Mouse (Mus musculus) kidney, embryonic 14.5 days (tissue): Measurements from ENCODE around the gene Tha1. TPM values are rescaled to one million over a fixed set of nuclear protein-coding genes. Genes with fewer than 3 reads are reported as not detected.

Experiments
- ATAC-seq: fragments of 200-750 bp; cut with Nextera tagmentation; 2 replicates; pipeline ENCODE4 v1.8.0; 2017; ENCODE audit warnings: moderate number of reproducible peaks, mild to moderate bottlenecking, moderate TSS enrichment, moderate library complexity; ENCODE audit not compliant: low FRiP score, low TSS enrichment
- H3K27ac ChIP-seq: fragments of 300-500 bp; sonication (generic); 2 replicates; pipeline ENCODE4 v1.5.1; 2014; ENCODE audit warnings: low read depth, mild to moderate bottlenecking, low read length, moderate library complexity, mixed read lengths
- H3K27me3 ChIP-seq: fragments of 300-500 bp; sonication (generic); 2 replicates; pipeline ENCODE4 v1.6.1; 2014; ENCODE audit warnings: mild to moderate bottlenecking, low read length; ENCODE audit not compliant: control insufficient read depth, insufficient read depth
- H3K36me3 ChIP-seq: fragments of 300-500 bp; sonication (generic); 2 replicates; pipeline ENCODE4 v1.6.1; 2014; ENCODE audit warnings: low read length, mixed read lengths; ENCODE audit not compliant: control insufficient read depth, insufficient read depth
- H3K4me1 ChIP-seq: fragments of 300-500 bp; sonication (generic); 2 replicates; pipeline ENCODE4 v1.6.1; 2014; ENCODE audit warnings: low read length, mixed read lengths; ENCODE audit not compliant: control insufficient read depth, insufficient read depth
- H3K4me2 ChIP-seq: fragments of 300-500 bp; sonication (generic); replicated peaks from 2 replicates; pipeline ENCODE4 v1.6.1; 2014; ENCODE audit warnings: low read depth, mild to moderate bottlenecking, low read length
- H3K4me3 ChIP-seq: fragments of 300-500 bp; sonication (generic); 2 replicates; pipeline ENCODE4 v1.5.1; 2014; ENCODE audit warnings: mild to moderate bottlenecking, low read length
- H3K9ac ChIP-seq: fragments of 300-500 bp; sonication (generic); 2 replicates; pipeline ENCODE4 v1.6.1; 2014; ENCODE audit warnings: low read depth, mild to moderate bottlenecking, low read length, moderate library complexity
- H3K9me3 ChIP-seq: fragments of 300-500 bp; sonication (generic); 2 replicates; pipeline ENCODE4 v1.6.1; 2016; ENCODE audit warnings: low read length; ENCODE audit not compliant: control insufficient read depth
- WGBS: fragments of 180-500 bp; shearing (Covaris S2); extraction: QIAGEN DNeasy Blood & Tissue Kit; methylation state at CpG from one replicate; pipeline ENCODE4 v1.1.7; 2014; 5-methylcytosine and 5-hydroxymethylcytosine counted together
- polyA plus RNA-seq: library from polyadenylated mRNA; unstranded; fragments of >200 nt; fragmentation: Nextera tagmentation; extraction: Ambion mirVana; gene quantifications from 2 replicates; pipeline ENCODE4 v1.2.1, GENCODE M21; 2014

Gene Tha1
- polyA plus RNA-seq, 1 experiment from 2014 or later, result 5.1 TPM

DNA sequence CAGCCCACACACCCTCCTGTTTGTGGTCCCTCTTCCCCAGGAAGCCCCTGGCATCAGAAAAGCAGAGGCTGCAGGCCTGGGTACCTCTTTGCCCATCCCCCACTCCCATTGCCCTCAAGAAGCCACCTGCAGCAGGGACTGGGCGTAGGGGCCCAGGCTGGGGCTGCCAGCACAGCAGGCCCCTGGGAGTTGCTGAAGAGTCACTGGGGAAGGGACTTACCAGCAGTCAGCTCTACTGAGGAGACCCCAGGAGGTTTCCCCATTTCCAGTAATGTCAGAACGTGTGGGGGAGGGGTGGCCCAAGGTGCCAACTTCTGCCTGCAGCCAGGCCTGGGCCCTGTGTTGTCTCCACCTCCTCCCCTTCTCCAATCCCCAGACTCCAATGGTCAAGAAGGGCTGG lies 29.0 kb upstream of the Tha1 start:
- Histone ChIP-seq H3K27ac (no peak overlapping the region), H3K9me3 (no peaks in the 10 kb centered on the region), H3K4me2 (no peak overlapping the region), H3K9ac (no peak overlapping the region), H3K36me3 (no peaks in the 10 kb centered on the region), H3K27me3 (no peaks in the 10 kb centered on the region), H3K4me1 (peaks cover 3% of the 10 kb centered on the region; the same call in 1 of the 2 replicates), H3K4me3 (no peak overlapping the region)
- no peak for ATAC-seq
- 66% methylated on average over 2 of the region's 2 CpGs for WGBS

DNA sequence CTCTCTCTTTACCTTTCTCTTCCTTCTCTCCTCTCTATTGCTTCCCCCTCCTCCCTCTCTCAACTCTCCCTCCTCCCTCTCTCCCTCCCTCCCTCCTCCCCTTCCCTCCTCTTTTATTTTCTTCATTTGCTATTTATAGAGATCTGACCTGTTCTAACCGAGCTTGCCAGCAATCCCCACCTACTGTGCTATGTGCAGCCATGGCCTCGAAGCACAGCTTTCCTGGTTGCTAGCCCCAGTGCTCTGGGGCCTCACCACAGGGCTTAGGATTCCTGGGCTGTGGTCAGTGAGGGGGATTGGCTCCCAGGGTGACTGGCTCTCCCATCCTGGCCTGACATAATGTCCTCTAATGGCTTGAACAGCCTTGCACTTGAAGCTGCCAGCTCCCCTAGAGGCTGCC lies 23.3 kb upstream of the Tha1 start:
- no peak for ATAC-seq
- Histone ChIP-seq H3K27me3 (no peaks in the 10 kb centered on the region), H3K9me3 (no peaks in the 10 kb centered on the region), H3K4me2 (no peak overlapping the region), H3K9ac (no peak overlapping the region), H3K27ac (no peak overlapping the region), H3K4me3 (no peak overlapping the region), H3K36me3 (no peaks in the 10 kb centered on the region), H3K4me1 (no peaks in the 10 kb centered on the region)
- 58% methylated on average over 2 of the region's 2 CpGs for WGBS

DNA sequence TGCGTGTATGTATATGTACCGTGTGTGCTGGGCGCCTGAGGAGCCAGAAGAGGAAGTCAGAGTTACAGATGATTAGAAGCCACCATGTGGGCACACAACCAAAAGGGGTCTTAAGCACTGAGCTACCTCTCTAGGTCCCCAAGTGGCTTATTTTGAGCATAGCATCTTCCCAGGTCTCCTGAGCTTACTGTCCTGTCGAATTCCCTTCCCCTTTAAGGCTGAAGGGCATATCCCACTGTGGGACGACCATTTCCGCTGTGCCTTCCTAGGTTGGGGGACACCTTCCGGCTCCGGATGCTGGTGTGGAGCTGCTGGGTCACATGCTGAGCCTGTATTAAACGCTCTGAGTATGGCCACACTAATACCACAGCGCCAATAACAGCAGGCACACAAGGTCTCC lies 21.4 kb upstream of the Tha1 start:
- Histone ChIP-seq H3K36me3 (no peaks in the 10 kb centered on the region), H3K4me2 (no peak overlapping the region), H3K9ac (no peak overlapping the region), H3K27ac (no peak overlapping the region), H3K4me3 (no peak overlapping the region), H3K27me3 (0 out of 2 replicates have a peak, but pooled peaks cover 3% of the 10 kb centered on the region), H3K4me1 (peaks cover 15% of the 10 kb centered on the region), H3K9me3 (no peaks in the 10 kb centered on the region)
- ATAC-seq, result no peak
- WGBS, result 59% methylated on average over 10 of the region's 10 CpGs

DNA sequence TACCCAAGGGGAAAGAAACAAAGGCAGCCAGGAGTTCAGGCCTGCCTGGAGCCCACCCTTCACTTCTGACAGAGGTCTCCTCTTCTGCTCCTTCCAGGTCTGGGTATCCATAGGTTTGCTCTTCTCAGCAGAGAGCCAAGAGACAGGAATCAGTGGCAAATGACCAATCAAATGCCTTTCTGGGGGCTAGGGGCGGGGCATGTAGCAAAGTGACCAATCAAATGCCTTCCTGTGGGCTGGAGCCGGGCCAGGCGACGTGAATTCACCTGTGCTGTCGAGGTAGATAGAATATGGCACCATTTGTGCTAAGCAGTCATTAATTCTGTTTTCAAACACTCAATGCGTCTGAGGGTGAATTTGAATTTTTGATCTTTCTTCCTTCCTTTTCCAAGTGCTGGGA lies 18.9 kb upstream of the Tha1 start:
- H3K4me1 ChIP-seq, result peaks cover 31% of the 10 kb centered on the region
- H3K27ac ChIP-seq, result no peak overlapping the region
- no peak for ATAC-seq
- H3K9ac ChIP-seq, result no peak overlapping the region
- no peaks in the 10 kb centered on the region for H3K36me3 ChIP-seq
- H3K9me3 ChIP-seq, result no peaks in the 10 kb centered on the region
- H3K4me2 ChIP-seq, result no peak overlapping the region
- no peak overlapping the region for H3K4me3 ChIP-seq
- H3K27me3 ChIP-seq, result 0 out of 2 replicates have a peak, but pooled peaks cover 6% of the 10 kb centered on the region
- WGBS, result 57% methylated on average over 6 of the region's 6 CpGs

DNA sequence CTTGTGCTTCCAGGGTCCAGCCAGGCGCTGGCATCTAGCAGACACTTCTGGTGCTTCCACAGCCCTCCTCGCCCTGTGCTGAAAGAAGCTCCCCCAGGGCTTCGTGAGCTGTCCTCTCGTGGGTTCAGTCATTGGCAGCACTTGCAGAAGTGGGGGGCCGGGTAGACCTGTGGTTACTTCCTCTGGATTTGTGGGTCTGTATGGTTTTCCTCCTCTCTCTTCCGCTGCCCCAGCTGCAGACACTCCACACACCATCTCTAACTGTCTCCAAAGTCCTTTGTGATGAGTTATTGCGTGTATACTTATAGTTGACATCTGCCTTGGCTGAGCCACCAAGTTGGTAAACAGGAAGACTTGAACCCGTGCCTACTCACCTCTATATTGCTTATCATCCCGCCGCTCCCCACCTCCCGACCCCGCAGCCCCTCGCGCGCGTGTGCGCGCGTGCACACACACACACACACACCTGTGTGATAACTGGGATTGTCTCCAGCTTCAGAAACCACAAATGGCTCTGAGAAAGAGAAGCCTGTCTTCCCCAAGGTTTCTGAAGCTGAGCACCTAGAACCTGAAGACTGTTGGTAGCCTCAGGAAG lies 18.4 kb upstream of the Tha1 start:
- Histone ChIP-seq H3K9me3 (no peaks in the 10 kb centered on the region), H3K36me3 (no peaks in the 10 kb centered on the region), H3K4me2 (no peak overlapping the region), H3K4me3 (no peak overlapping the region), H3K27ac (no peak overlapping the region), H3K27me3 (0 out of 2 replicates have a peak, but pooled peaks cover 6% of the 10 kb centered on the region), H3K9ac (no peak overlapping the region), H3K4me1 (peaks cover 31% of the 10 kb centered on the region)
- 95% methylated on average over 19 of the region's 19 CpGs for WGBS
- ATAC-seq, result no peak

DNA sequence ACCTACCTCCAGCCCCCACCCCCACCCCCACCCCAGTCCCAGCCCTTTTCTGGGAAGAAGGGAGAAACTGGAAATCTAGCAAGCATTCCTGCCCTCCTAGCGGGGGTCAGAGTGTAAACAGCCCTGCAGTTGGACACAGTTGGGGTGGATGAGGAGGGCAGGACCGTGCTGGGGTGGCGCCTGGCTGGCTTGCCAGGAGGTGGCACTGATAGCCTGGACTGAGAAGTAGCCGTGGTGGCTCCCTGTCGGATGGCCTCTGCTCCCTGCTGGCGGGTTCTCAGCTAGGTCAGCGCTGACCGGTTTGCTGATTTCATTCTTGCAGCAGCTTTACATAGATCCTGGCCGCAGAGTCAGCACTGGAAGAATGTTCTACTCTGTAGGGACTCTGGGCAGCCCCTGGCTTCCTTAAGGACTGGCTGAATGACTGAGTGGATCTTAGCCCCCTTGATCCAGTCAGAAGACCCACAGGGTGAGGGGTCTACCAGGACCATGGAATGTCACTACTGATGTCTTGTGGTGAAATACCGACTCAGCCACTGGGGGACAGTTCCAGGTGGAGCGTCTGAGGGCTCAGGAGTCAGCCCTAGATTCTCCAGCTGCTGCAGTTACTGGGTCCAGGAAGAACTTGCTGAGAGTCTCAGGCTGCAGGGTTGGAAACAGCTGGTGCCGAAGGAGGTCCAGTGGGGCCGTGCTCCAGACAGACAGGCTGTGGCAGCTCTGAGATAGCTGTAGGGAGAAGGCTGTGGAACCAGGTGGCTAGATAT lies 17.4 kb upstream of the Tha1 start:
- Histone ChIP-seq H3K4me1 (peaks cover 31% of the 10 kb centered on the region), H3K27me3 (0 out of 2 replicates have a peak, but pooled peaks cover 6% of the 10 kb centered on the region), H3K4me3 (no peak overlapping the region), H3K27ac (no peak overlapping the region), H3K9me3 (no peaks in the 10 kb centered on the region), H3K36me3 (no peaks in the 10 kb centered on the region), H3K9ac (no peak overlapping the region), H3K4me2 (no peak overlapping the region)
- peak; percentile 75 for ATAC-seq
- WGBS, result 19% methylated on average over 13 of the region's 13 CpGs

DNA sequence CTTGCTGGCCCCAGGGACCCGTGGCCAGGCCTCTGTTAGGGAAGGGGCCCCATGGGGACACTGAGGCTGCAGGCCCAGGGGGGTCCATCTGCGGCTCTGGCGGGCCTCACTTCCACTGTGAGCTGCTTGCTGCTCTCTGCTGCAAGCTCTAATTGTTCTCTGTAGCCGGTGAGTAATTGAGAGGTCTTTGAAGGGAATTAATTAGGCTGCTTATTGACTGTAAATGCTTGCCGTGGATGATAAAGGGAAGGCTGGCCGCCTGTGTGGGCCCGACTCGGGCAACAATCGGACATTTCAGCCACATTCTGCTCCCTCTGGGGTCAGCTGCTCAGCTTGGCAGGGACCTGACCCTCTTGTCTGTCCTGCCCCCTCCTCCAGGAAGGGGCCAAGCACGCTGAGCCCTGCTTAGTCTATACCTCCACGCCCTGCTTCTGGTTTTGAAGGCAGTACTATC lies 16.6 kb upstream of the Tha1 start:
- peaks cover 31% of the 10 kb centered on the region for H3K4me1 ChIP-seq
- H3K27me3 ChIP-seq, result 0 out of 2 replicates have a peak, but pooled peaks cover 6% of the 10 kb centered on the region
- no peaks in the 10 kb centered on the region for H3K9me3 ChIP-seq
- peak overlapping the region; percentile 24; the same call in 1 of the 2 replicates for H3K27ac ChIP-seq
- ATAC-seq, result peak; percentile 24; the same call in 1 of the 2 replicates
- H3K4me2 ChIP-seq, result no peak overlapping the region
- no peak overlapping the region; the same call in 1 of the 2 replicates for H3K4me3 ChIP-seq
- 13% methylated on average over 11 of the region's 11 CpGs for WGBS
- H3K9ac ChIP-seq, result no peak overlapping the region
- no peaks in the 10 kb centered on the region for H3K36me3 ChIP-seq

DNA sequence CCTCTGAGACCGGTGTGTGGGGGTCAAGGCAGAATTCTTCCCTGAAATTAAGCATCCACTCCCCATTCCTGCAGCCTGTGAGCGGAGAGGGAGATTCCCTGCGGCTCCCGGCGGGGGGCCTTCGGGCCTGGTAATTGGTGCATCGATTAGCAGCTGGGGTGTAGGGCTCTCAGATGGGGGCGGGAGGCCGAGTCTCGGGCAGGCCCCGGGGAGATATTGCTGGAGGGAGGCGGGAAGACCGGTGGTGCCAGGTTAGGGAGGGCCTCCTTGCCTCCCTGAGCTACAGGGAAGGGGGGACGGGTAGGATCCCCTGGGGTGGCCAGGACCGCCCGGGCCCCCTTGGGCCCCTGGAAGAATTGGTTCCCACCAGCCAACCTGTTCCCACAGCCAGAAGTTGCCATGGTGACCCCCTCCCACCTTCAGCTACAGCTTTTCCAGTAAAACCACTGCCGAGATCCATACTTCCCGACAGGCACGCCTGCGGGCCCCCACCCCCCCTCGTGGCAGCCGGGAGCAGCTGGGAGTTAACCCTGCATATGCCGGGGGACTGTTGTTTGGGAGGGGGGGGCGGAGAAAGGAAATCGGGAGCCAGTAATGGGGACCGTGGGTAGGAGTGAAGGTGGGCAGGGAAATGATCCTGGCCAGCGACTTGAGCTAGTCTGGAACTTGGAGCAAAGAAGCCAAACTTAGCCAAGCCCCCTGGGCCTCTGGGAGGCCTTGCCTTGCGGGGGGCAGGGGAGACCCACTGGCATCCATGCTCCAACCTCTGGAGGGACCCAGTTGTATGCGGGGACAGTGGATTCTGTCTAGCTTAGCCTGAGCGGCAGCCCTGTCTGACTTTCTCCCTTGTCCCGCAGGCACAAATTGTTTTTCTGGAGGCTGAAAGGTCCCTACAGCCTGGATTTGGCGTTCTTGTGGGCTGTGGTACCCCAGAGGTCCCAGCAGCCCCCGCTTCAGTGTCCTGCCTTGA lies 15.9 kb upstream of the Tha1 start:
- Histone ChIP-seq H3K9ac (peak overlapping the region; percentile 35; the same call in 1 of the 2 replicates), H3K4me2 (peak overlapping the region; percentile 15), H3K27me3 (0 out of 2 replicates have a peak, but pooled peaks cover 6% of the 10 kb centered on the region), H3K36me3 (no peaks in the 10 kb centered on the region), H3K9me3 (no peaks in the 10 kb centered on the region), H3K27ac (no peak overlapping the region; the same call in 1 of the 2 replicates), H3K4me1 (peaks cover 31% of the 10 kb centered on the region), H3K4me3 (peak overlapping the region; percentile 11; the same call in 1 of the 2 replicates)
- WGBS, result 6% methylated on average over 32 of the region's 33 CpGs
- no peak for ATAC-seq
